Mouse (Mus musculus) embryonic facial prominence, embryonic 10.5 days (tissue): ENCODE data around the gene Ptpro. TPM values are rescaled to one million over a fixed set of nuclear protein-coding genes. Genes with fewer than 3 reads are reported as not detected.
A peak's percentile ranks its signal among the peaks of the same experiment; 100 is the strongest.

Experiments
- DNase-seq: peaks from one replicate; pipeline ENCODE4 v3.0.0-alpha.2; 2017; ENCODE audit warnings: low spot score
- H3K27ac ChIP-seq: fragments of 300-500 bp; sonication (generic); replicated peaks from 2 replicates; pipeline ENCODE4 v1.5.1; 2016; ENCODE audit warnings: mild to moderate bottlenecking
- H3K27me3 ChIP-seq: fragments of 300-500 bp; sonication (generic); replicated peaks from 2 replicates; pipeline ENCODE4 v1.6.1; 2016; ENCODE audit warnings: low read depth, mild to moderate bottlenecking; ENCODE audit not compliant: poor library complexity, severe bottlenecking
- H3K36me3 ChIP-seq: fragments of 300-500 bp; sonication (generic); replicated peaks from 2 replicates; pipeline ENCODE4 v1.6.1; 2016; ENCODE audit warnings: mild to moderate bottlenecking, moderate library complexity
- H3K4me1 ChIP-seq: fragments of 300-500 bp; sonication (generic); 2 replicates; pipeline ENCODE4 v1.6.1; 2016
- H3K4me3 ChIP-seq: fragments of 300-500 bp; sonication (generic); 2 replicates; pipeline ENCODE4 v1.5.1; 2016; ENCODE audit warnings: mild to moderate bottlenecking, moderate library complexity
- H3K9me3 ChIP-seq: fragments of 300-500 bp; sonication (generic); 2 replicates; pipeline ENCODE4 v1.6.1; 2016; ENCODE audit warnings: mild to moderate bottlenecking
- WGBS: fragments of 180-500 bp; shearing (Covaris S2); methylation state at CpG from one replicate; pipeline ENCODE4 v1.1.7; 2016; 5-methylcytosine and 5-hydroxymethylcytosine counted together
- polyA plus RNA-seq: library from polyadenylated mRNA; unstranded; fragments of >200 nt; fragmentation: Nextera tagmentation; extraction: Ambion mirVana; gene quantifications from 2 replicates; pipeline ENCODE4 v1.2.1, GENCODE M21; 2016

The Ptpro gene
- polyA plus RNA-seq, 1 experiment from 2014 or later = 2.3 TPM

DNA sequence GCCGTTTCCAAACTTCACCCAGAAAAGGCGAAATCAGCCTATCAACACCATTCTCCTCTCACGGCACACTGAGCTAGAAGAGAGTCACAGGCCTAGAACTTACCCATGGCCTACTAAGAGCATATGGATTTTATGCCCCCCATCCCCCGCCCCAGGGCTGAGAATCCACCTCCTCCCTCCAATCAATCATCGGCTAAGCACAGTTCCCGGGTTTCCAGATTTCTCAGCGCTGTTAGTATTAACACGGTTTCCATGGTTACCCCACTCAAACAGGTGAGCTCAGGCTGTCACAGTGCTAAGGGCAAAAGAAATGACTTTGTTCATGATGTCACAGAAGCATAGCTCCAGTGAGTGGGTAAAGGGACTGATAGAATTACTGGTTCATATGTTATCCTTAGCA is 110.1 kb downstream of the Ptpro start:
- 73% methylated on average over 8 of the region's 8 CpGs for WGBS
- peaks cover 5% of the 10 kb centered on the region for H3K4me1 ChIP-seq
- H3K9me3 ChIP-seq = no peaks in the 10 kb centered on the region
- H3K27me3 ChIP-seq = no peaks in the 10 kb centered on the region
- no peaks in the 10 kb centered on the region for H3K36me3 ChIP-seq
- peak; percentile 46 for DNase-seq
- H3K27ac ChIP-seq = no peak overlapping the region
- H3K4me3 ChIP-seq = no peak overlapping the region

GRCm38 (mm10) chr6:137364681-137365080 is 112.6 kb downstream of the Ptpro start:
- no peaks in the 10 kb centered on the region for H3K36me3 ChIP-seq
- DNase-seq = no peak
- H3K4me3 ChIP-seq = no peak overlapping the region
- no peaks in the 10 kb centered on the region for H3K9me3 ChIP-seq
- H3K27ac ChIP-seq = no peak overlapping the region
- no peaks in the 10 kb centered on the region for H3K27me3 ChIP-seq
- 84% methylated on average over 5 of the region's 5 CpGs for WGBS
- peaks cover 5% of the 10 kb centered on the region; the same call in 1 of the 2 replicates for H3K4me1 ChIP-seq

DNA sequence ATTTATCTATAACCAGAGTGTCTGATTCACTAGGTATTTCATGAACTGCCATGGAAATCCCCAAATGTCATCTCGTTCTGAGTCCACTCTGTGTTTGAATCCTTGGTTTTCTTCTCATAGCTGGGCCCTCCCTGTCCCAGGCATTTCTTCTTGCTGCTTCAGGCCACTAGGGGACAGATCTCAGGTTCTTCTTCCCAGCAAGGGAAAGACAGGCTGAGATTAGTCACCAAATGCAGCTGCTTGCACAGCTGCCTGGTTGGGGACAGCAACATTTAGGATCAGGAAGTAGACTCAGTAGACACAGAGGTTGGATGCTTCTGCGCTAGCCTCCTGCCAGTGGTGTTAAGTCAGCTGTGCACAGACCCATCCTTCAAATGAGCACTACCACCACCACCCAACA is 113.5 kb downstream of the Ptpro start:
- H3K9me3 ChIP-seq = no peaks in the 10 kb centered on the region
- no peak overlapping the region for H3K27ac ChIP-seq
- H3K4me3 ChIP-seq = no peak overlapping the region
- 87% methylated on average over 2 of the region's 2 CpGs for WGBS
- H3K4me1 ChIP-seq = peaks cover 5% of the 10 kb centered on the region; the same call in 1 of the 2 replicates
- no peaks in the 10 kb centered on the region for H3K27me3 ChIP-seq
- no peak for DNase-seq
- no peaks in the 10 kb centered on the region for H3K36me3 ChIP-seq

DNA sequence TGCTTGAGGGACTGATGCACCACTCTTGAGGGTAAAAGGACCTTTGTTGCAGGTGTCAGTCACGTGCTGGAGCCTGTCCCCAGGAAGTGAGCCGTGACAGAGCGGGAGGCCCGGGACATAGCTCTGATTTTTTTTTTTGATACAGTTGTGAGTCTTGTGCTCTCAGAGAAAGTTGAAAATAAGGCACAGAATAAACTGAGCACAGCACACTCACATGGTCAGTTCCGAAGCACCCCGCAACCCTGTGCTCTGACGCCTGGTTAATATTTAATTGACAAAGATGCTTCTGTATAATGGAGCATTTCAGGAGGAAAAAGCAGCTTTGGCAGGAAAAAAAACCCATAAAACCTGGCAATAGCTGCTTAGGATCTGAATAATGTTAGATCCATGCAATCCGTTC is 118.6 kb downstream of the Ptpro start:
- Histone ChIP-seq H3K27ac (no peak overlapping the region), H3K4me1 (no peaks in the 10 kb centered on the region), H3K27me3 (no peaks in the 10 kb centered on the region), H3K4me3 (no peak overlapping the region), H3K9me3 (no peaks in the 10 kb centered on the region), H3K36me3 (no peaks in the 10 kb centered on the region)
- DNase-seq = no peak
- WGBS = 75% methylated on average over 8 of the region's 8 CpGs

- Histone ChIP-seq H3K27ac (no peak overlapping the region), H3K9me3 (no peaks in the 10 kb centered on the region), H3K27me3 (no peaks in the 10 kb centered on the region), H3K36me3 (no peaks in the 10 kb centered on the region), H3K4me3 (no peak overlapping the region), H3K4me1 (no peaks in the 10 kb centered on the region)
- 61% methylated on average over 6 of the region's 6 CpGs for WGBS
- no peak for DNase-seq
Measured at GRCm38 (mm10) chr6:137371455-137371854, 119.3 kb downstream of the Ptpro start.

DNA sequence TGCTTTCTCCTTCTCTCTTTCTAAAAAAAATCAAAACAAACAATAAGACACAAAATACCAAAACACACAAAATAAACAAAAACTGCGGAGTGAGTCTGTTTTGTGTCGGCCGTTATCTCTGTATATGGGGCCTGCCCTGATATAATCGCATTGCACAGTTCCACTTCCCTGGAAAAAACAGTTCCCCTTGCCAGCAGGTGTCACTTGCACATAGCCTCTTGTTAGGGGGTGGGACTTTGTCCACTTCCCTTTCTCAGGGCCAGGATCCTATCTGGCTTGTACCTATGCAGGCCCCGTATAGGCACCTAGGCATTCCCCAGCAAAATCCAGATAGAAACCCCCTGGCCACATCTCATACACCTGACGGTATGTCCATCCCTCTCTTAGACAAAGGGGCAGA is 121.8 kb downstream of the Ptpro start:
- Histone ChIP-seq H3K9me3 (no peaks in the 10 kb centered on the region), H3K4me1 (no peaks in the 10 kb centered on the region), H3K36me3 (no peaks in the 10 kb centered on the region), H3K4me3 (no peak overlapping the region), H3K27me3 (no peaks in the 10 kb centered on the region), H3K27ac (no peak overlapping the region)
- no peak for DNase-seq
- 92% methylated on average over 6 of the region's 6 CpGs for WGBS

DNA sequence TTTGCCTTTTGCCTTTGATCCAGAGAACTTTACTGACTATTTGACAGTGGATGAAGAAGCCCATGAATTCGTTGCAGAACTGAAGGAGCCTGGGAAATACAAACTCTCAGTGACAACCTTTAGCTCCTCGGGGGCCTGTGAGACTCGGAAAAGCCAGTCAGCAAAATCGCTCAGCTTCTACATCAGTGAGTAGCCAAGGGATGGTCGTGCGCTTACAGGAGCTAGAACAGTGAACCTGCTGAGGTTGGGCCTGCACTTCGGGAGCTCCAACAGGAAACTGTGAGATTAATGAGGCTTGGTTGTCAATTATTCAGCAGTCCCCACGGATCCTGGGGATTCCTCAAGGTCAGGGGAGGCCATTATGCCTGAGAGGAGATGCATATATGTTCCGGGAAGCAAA is 130.4 kb downstream of the Ptpro start:
- Histone ChIP-seq H3K4me3 (no peak overlapping the region), H3K36me3 (no peaks in the 10 kb centered on the region), H3K27ac (no peak overlapping the region), H3K9me3 (no peaks in the 10 kb centered on the region), H3K27me3 (no peaks in the 10 kb centered on the region), H3K4me1 (no peaks in the 10 kb centered on the region)
- 65% methylated on average over 9 of the region's 9 CpGs for WGBS
- DNase-seq = no peak

- 86% methylated on average over 4 of the region's 4 CpGs for whole genome bisulfite sequencing
- H3K9me3 ChIP-seq = no peaks in the 10 kb centered on the region
- DNase-seq = no peak
- H3K4me3 ChIP-seq = no peak overlapping the region
- no peaks in the 10 kb centered on the region for H3K4me1 ChIP-seq
- no peaks in the 10 kb centered on the region for H3K36me3 ChIP-seq
- H3K27ac ChIP-seq = no peak overlapping the region
- no peaks in the 10 kb centered on the region for H3K27me3 ChIP-seq
Measured at GRCm38 (mm10) chr6:137386344-137386743, 134.2 kb downstream of the Ptpro start.

DNA sequence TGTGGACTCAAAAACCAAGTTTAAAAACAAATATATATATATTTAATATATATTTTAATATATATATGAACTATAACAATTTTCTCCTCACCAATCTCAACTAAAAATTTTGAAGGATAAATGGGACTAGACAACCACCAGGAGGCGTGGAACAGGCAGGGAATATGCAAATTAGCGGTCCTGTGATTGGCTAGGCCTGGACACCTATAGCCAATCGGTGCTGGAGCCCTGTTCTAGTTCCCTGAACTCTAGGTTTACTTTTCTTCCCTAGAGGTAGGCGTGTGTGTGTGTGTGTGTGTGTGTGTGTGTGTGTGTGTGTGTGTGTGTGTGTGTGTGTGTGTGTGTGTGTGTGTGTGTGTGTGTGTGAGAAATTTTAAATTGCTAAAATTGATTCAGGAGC is 134.8 kb downstream of the Ptpro start:
- Histone ChIP-seq H3K9me3 (no peaks in the 10 kb centered on the region), H3K27me3 (no peaks in the 10 kb centered on the region), H3K36me3 (no peaks in the 10 kb centered on the region), H3K4me1 (no peaks in the 10 kb centered on the region), H3K27ac (no peak overlapping the region), H3K4me3 (no peak overlapping the region)
- 45% methylated on average over 3 of the region's 4 CpGs for WGBS
- no peak for DNase-seq

DNA sequence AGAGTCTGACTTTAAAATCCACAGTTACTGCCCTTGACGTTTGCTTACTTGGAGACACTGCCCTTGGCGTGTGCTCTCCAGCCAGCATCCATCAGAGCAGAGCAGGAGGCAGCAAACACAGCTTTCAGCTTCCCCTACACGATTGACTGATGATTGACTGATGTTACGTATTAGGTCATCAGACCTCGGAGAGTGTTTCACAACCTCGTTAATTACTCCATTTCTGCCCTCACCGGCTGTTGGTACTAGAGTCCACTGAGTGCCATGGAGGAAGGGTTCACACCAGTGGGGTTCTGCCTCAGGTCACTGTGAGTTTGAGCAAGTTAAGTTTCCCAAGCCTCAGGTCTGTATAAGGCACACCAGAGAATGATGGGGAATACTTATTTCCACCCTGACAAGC is 143.0 kb downstream of the Ptpro start:
- no peak overlapping the region for H3K27ac ChIP-seq
- no peaks in the 10 kb centered on the region for H3K27me3 ChIP-seq
- no peaks in the 10 kb centered on the region for H3K4me1 ChIP-seq
- DNase-seq = no peak
- 85% methylated on average over 7 of the region's 7 CpGs for WGBS
- no peaks in the 10 kb centered on the region for H3K9me3 ChIP-seq
- no peaks in the 10 kb centered on the region for H3K36me3 ChIP-seq
- H3K4me3 ChIP-seq = no peak overlapping the region

DNA sequence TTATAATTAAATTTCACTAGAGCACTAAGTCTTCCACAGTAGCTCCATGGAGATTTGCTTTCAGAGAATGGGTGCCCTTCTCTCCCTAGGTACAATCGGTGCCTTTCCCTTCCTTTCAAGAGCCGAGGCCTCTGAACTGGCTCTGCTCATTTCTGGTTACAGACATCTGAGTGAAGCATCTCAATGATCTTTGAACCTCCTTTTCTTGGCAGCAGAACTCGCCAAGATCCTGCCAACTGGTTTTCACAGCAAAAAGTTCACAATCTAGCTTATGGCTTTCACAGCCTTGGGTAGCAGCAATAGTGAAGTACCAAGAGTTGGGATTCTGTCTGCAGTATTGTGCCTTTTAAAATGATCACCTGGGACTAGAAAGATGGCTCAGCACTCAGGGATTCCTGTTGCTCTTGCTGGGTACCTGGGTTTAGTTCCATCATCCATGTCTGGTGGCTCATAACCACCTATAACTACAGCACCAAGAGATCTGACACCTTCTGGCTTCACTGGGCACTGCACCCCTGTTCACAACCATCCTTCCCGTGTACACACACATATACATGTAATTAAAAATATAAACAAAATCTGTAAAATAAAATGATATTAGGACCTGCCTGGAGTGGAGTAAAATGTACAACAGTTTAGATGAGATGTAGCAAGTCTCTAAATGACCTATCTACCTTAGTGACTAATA is 144.1 kb downstream of the Ptpro start:
- no peak for DNase-seq
- 81% methylated on average over 4 of the region's 4 CpGs for WGBS
- H3K27ac ChIP-seq = no peak overlapping the region
- H3K27me3 ChIP-seq = no peaks in the 10 kb centered on the region
- no peaks in the 10 kb centered on the region for H3K36me3 ChIP-seq
- no peaks in the 10 kb centered on the region for H3K9me3 ChIP-seq
- no peak overlapping the region for H3K4me3 ChIP-seq
- H3K4me1 ChIP-seq = no peaks in the 10 kb centered on the region

GRCm38 (mm10) chr6:137397358-137397757 is 145.2 kb downstream of the Ptpro start:
- Histone ChIP-seq H3K27ac (no peak overlapping the region), H3K4me1 (no peaks in the 10 kb centered on the region), H3K27me3 (no peaks in the 10 kb centered on the region), H3K36me3 (no peaks in the 10 kb centered on the region), H3K9me3 (no peaks in the 10 kb centered on the region), H3K4me3 (no peak overlapping the region)
- 89% methylated on average over 2 of the region's 2 CpGs for WGBS
- no peak for DNase-seq

DNA sequence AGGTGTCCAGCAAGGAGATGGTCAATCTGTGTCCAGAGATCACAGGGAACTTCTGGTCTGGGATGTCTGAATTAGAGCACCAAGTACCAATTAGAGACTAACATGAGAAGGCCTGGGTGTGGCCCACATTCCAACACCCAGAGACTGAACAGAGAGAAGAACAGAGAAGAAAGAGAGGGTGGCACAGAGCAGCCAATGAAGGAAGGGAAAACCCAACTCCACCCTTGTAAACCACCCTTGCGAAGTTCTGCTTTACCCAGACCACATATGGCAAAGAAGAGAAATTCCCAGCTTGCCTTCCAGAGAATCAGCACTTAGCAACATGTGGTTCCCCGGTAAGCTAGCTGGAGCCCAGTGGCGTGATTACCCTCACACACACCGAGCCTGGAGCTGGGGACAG is 152.1 kb downstream of the Ptpro start:
- H3K4me1 ChIP-seq = no peaks in the 10 kb centered on the region
- H3K4me3 ChIP-seq = no peak overlapping the region
- DNase-seq = no peak
- H3K9me3 ChIP-seq = no peaks in the 10 kb centered on the region
- no peaks in the 10 kb centered on the region for H3K27me3 ChIP-seq
- H3K27ac ChIP-seq = no peak overlapping the region
- WGBS = 85% methylated on average over 4 of the region's 4 CpGs
- H3K36me3 ChIP-seq = no peaks in the 10 kb centered on the region
